Mouse (Mus musculus) skeletal muscle tissue, adult 2 months (tissue): ENCODE results near the gene Efna4.
A peak's percentile ranks its signal among the peaks of the same experiment; 100 is the strongest.

Experiments used
- DNase-seq: peaks from one replicate; pipeline ENCODE4 v3.0.0-alpha.2; 2012; ENCODE audit warnings: low read depth, low spot score

The Efna4 gene

DNA sequence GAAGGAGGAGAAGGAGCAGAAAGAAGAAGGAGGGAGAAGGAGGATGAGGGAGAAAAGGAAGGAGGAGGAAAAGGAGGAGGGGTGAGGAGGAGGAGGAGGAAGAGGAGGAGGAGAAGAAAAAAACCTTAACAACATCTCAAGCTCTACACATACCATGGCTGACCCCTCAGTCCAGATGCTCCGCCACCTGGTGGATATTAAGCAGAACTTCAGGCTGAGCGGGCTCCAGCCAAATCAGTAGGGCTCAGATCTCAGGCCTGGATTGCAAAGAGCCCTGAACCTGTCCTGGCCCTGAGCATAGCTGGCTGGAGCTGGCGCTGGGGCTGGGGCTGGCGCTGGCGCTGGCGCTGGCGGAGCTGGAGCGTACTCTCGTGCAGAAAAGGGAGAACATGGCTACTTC, 29.7 kb downstream of the Efna4 start:
- peak; percentile 55 for DNase-seq

- DNase-seq: no peak
Observed at GRCm38 (mm10) chr3:89305551-89306325, 32.1 kb downstream of the Efna4 start.

- no peak for DNase-seq
Observed at GRCm38 (mm10) chr3:89305105-89305504, 32.7 kb downstream of the Efna4 start.

DNA sequence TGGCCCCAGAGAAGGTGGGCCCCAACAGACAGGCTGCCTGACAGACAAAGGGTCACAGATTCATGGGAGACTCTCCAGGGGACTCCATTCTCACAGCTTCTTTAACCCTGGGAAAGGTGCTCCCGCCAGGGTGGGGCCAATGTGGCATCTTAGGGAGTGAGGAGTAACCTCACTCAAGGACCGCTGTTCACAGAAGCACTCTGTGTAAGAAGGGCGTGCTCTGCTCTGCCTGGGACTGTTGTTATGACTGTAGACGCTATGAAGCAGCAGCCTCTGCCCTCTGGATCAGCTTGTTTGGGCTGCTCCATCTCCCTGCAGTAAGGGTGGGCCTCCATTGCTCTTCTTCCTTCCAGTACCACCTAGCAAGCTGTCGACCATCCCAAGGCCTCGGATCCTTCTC, 33.4 kb downstream of the Efna4 start:
- no peak for DNase-seq

DNA sequence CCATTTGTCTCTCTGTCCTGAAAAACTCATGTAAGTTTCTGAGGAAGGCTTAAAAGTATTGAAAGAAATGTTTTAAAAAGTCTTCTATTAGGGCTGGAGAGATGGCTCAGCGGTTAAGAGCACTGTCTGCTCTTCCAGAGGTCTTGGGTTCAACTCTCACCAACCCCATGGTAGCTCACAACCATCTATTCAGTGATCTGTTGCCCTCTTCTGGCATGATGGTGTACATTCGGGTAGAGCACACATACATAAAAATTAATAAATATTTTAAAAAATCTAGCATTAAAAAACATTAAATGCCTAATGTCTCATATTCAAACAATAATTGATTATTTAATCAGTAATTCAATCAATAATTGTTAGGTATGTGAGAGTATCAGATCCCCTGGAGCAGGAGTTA, 37.3 kb downstream of the Efna4 start:
- no peak for DNase-seq

DNA sequence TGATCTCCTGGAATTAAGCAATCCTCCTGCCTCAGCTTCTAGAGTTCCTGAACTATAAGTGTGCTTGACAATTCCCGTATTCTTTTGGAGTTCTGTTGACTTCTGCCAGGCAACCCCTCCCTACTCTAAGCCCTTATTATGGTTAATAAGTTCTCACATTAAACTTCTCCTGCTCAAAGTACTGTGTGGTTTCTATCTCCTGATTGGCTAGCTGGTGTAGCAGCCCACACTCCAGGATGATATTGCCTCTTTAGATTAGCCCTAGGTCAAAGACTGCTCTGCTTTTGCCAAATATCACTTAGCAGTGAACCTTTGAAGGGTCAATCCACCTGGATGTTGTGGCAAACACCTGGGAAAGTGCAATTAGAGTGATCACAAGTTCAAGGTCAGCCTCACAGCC, 37.8 kb downstream of the Efna4 start:
- DNase-seq: no peak

- DNase-seq: no peak
Observed at GRCm38 (mm10) chr3:89299499-89299898, 38.3 kb downstream of the Efna4 start.

DNA sequence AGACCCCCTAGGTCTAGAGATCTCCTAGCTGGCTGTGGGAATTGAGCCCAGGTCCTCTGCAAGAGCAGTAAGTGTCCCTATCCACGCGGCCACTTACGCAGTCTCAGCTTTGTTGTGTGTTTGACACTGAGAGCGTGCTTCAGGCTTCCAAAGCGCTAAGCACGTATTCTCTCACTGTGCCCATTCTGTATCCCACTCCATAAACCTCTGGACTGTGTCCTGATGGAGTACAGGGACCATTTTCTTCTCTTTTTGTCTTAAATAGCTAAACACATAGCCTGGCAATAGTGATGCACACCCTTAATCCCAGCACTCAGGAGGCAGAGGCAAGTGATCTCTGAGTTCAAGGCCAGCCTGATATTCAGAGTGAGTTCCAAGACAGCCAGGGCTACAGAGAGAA, 38.9 kb downstream of the Efna4 start:
- no peak for DNase-seq

DNA sequence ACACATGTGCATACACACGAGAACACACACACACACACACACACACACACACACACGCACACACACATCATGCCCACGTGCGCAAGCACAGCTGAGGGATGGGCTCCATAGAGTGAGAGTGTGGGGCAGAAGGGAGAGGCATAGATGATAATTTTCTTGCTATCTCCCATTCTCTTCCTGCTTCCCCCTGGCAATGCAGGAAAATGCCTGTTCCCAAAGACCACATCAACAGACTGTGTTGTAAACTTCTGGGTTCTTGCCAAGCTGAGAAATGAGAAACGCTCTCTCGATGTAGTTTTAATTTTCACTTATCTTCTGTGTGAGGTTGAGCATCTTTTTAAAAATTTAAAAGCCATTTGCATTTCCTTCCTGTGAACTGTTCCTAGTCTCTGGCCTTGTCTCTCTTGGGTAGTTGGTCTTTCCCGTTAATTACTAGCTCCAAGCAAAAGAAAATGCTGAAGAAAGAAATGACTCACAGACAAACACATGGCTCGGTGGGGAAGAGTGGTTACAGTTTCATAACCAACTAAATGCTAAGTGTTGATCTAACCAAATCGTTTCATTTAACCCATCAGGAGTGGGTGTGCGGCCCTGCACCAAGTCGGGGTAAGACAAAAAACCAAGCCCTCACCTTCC, 40.9 kb downstream of the Efna4 start:
- DNase-seq: no peak

GRCm38 (mm10) chr3:89295685-89296230, 42.1 kb downstream of the Efna4 start:
- no peak for DNase-seq

- no peak for DNase-seq
Observed at GRCm38 (mm10) chr3:89294195-89294594, 43.6 kb downstream of the Efna4 start.

- DNase-seq: no peak
Observed at GRCm38 (mm10) chr3:89293247-89293918, 44.4 kb downstream of the Efna4 start.

DNA sequence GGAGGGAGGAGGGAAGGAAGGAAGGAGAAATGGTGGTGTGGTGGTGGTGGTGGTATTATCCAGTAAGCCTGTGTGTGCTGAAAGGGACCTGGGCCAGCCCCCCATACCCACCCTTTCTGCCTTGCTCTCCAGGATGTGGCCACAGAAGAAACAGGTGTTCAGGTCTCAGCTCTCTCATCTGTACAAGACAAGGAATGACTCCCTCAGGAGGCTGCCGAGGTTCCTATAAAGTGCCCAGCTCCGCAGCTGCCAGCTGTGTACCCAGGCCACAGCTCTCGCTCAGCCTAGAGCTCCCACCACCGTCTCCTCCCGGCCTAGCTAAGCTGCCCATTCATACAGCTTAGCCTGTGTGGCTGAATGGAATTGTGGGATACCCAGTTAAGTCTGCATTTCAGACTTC, 45.5 kb downstream of the Efna4 start:
- no peak for DNase-seq

- DNase-seq: no peak
Observed at GRCm38 (mm10) chr3:89291874-89292273, 46.0 kb downstream of the Efna4 start.

DNA sequence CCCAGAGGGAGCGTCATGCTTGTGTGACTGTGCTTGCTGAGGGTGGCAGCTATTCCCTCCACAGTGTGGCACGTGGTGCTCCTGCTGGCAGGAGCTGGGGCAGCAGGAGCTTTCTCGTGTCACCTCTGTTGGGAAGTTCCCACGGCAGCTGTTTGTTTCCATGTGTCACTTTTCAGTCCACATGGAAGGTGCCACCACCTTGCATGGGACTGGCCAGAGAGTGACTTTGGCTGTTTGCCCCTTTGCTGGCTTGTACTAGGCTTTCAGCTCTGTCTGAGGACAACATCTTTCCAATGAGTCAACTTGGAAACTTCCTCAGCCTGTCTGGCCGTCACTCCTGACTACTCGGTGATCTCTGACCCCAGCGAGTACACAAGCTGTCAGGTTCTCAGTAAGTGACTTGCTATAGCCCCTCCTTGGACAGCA, 49.3 kb downstream of the Efna4 start:
- peak; percentile 47 for DNase-seq

- no peak for DNase-seq
Observed at GRCm38 (mm10) chr3:89287286-89287685, 50.5 kb downstream of the Efna4 start.

- DNase-seq: no peak
Observed at GRCm38 (mm10) chr3:89285526-89285925, 52.3 kb downstream of the Efna4 start.

- DNase-seq: no peak
Observed at GRCm38 (mm10) chr3:89284261-89284660, 53.6 kb downstream of the Efna4 start.
